Mouse (Mus musculus) mature B cell (primary cell): ENCODE results near the gene Olfr1428.
"Not testable (repeated sequence)": the region's sequence is repeated elsewhere in the genome, so short reads cannot be mapped to it uniquely, and the experiment has no call there.

Experiments used
- in situ Hi-C: fragments of 300-500 bp; cut with MboI; formaldehyde crosslinking; loops from 2 replicates; pipeline ENCODE4 v1.14.3; 2019

Olfr1428 gene

DNA sequence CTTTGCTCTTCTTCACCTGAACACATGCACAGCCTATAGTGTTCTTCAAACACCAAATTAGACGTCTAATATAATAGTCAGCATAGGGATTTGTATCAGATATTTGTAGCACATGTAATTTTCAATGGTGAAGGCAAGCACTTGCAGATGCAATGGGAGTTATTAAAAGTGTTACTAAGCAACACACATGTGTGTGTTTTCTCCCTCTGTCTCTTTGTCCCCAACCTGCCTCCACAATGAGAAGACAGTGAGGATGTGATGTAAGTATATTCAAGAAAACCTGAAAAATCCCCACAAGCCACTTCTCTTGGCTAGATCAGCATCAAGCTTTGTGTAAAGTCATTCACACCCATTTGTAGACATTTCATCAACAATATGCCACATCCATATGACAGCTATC is at the start of gene Olfr1428:
Olfr1428 (minus strand) TSS at position 101 of the 400 bp plus-strand sequence.
- in situ Hi-C loops, result no loop called here

DNA sequence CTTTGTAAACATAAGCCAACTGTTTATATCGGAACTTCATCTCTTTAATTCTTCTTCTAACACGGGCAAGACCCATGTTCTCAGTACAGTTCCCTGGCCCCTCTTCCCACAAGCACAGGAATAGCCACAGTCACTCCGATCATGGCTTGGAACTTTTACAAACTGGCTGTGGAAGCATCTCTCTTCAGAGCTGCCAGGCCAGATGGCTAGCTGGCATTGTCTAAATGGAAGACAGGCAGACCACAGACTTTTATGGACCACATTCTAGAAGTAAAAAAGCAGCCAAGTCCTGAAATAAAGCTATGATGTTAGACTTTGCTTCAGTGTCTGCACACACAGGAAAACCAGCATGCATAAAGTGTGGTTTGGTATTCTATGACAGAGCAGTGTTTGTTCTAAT is 29.8 kb upstream of the Olfr1428 start:
- in situ Hi-C loops, result no loop called here

DNA sequence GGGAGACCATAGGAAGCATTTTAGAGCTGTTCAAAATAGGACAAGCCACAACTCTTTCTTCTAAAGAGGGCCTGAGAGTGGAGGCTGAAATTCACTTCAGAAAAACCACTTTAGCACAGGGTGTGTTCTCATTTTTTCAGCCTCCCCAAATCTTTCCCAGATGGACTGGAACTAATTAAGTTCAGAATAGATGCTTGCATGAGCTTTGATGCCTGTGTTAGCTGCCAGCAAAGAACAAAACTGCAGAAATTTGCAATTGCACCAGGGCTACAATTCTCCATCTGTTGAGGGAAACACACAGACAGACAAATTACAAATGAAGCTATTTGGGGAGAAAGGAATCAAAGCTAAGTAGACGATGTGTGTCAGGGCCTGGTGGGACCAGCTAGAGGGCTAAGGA is 27.7 kb upstream of the Olfr1428 start:
- in situ Hi-C loops, result no loop called here

DNA sequence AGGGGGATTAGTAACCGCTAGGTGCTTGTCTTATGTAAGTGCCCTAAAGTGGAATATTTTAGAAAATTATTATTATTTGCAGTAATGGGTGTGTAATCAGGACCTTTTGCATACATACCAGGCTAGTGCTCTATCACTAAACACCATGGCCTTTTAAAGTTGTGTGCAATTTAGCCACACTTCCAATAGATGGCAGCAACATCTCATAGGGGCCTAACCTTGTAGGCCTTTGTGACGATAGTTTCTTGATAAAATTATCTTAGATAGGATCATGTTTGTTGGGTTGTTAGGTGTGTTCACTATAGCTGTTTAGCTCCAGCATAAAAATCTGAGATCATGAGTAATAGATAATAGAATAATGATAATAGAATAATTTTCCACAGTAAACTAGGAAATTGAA is 18.6 kb upstream of the Olfr1428 start:
- in situ Hi-C loops, result no loop called here

DNA sequence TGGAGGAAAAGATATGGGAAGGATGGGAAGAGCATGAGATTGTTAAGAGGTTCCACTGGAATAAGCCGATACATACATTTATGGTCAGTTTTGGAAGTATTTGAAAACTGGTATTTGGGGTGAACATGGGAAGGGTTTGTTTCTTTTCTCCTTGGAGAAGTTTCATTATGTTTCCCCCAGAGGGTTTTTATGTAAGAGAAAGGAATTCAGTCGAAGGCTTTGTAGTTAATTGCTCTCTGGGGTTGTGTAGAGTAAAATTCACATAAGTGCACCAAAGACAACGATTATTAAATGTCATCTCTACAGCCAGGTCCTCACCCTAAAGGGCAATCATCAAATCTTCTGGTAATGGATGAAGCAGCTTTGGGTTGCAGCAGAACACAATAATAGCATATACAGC is 7.4 kb upstream of the Olfr1428 start, which contains the start of gene Olfr76:
Olfr76 (minus strand) TSS at position 101 of the 400 bp plus-strand sequence.
- in situ Hi-C loops, result no loop called here

DNA sequence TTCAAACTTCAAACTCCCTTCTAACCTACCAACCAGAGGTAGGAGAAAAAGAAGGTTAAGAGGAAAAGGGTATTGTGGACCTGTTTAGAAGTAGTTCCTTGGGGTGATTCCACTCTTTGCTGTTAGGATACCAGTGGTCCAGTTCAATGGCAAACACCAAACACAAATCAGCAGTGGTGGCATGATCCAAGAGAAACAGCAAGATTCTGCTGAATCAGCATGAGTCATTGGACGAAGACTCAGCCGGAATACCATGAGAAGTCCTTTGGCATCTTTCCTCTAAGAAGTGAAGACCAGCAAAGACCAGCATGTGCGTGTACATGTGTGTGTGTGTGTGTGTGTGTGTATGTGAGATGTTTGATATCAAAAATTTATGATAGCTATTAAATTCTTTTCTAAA is 767 bp upstream of the Olfr1428 start:
- in situ Hi-C loops, result no loop called here

DNA sequence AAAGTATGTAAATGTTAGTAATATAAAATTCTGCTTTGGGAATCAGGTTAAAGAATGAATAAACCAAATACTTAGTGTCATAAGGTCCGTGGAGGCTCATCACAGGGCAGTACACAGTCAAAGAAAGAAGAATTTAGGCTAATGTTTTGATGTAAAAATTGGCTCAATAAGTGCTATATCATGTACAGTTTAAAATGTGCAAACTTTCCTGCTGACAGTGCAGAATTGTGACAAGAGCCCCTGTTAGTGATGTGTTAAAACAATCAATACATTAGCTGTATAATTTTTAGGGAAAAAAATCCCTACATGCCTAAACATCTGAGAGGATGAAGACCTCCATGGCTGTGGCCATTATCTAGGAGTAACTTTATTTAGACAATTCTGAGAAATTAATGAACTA is 1.9 kb downstream of the Olfr1428 start:
- in situ Hi-C loops, result no loop called here

DNA sequence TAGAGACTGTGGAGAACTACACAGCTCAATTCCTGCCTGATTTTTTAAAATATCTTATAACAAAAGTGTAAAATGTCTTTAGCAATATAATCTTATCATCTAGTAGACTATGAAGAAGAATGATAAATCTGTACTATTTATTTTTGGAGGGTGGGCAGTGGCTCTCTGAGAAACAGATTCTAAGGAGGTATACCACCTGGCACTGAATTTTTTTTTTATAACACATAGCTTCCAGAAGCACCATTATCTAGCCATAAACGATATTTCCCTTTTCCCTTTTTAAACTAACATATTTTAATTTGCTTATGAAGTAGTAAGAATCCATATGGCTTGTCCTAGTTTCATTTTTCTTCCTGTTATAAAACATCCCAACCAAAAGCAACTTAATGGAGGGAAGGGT is 11.2 kb downstream of the Olfr1428 start:
- in situ Hi-C loops, result no loop called here

DNA sequence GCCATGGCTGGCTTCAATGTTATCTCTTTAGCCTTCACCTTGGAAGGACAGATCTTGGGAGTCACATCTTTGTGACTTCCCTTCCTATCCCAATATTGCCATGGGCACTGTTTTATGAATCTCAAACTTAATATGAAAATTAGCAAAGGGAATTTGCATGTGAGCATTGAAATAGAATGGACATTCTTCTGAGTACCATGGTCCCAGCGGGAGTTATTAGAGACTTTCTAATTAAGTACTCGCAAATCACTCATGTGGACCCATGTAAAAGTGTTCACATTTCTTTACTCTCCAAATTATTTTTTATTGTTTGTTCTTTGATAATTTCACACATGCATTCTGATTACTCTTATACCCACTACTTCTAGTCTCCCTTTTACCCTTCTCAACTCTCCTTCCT is 12.5 kb downstream of the Olfr1428 start, which contains the start of gene Olfr1427:
Olfr1427 (minus strand) TSS at position 101 of the 400 bp plus-strand sequence.
- in situ Hi-C loops, result no loop called here

DNA sequence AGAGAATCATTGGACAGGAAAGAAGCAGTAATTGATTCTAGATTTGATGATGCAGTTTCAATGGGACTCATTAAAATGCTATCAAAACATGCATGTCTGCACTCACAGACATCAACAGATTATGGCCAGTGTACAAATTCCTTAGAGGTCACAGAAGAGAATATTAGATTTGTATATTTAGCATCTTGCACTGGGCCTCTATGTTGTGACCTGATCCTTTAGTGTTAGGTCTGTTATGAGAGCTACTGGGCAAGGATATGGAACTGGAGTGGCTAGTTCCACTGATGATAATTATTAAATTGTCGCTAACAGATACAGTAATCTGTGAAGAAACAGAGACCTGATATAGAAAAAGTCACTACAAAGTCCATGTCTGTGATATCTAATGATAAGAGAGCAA is 23.8 kb downstream of the Olfr1428 start, which contains the start of gene Olfr1426:
Olfr1426 (minus strand) TSS at position 101 of the 400 bp plus-strand sequence.
- in situ Hi-C loops, result no loop called here

DNA sequence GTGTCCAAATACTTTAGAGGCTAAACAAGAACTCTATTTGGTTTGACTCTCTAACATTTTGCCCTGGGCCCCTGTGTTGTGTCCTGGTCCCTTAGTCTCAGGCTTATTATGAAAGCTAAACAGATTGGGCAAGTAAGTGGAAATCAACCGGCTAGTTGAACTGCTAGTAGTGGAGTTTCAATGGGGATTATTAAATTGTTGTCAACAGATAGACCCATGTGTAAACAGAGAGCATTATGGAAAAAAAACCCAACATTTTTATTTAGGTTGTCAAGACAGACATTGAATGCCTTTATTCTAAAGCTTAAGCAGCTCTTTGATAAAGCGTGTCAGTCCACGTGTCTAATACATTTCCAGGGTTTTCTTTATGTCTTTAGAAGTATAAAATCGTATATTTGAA is 38.1 kb downstream of the Olfr1428 start, which contains the start of gene Olfr1425:
Olfr1425 (minus strand) TSS at position 101 of the 400 bp plus-strand sequence.
- in situ Hi-C loops, result not testable (repeated sequence)

DNA sequence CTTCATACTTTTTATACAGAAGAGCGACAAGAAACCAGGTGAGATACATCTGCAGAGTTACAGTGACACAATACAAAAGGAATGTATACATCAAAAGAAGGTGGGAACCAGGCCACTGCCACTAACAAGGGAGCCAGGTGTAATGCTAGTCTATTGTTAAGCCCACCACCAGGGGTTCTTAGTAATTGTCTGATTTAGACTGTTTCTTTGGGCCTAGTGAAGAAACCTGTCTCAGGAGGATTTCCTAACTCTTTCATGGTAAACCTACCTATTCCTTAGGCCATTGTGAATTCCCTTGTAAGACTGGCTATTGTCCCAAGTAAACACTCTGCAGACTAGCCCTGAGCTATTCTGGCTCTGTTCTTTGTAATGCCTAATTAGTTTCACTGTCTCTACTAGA is 46.2 kb downstream of the Olfr1428 start:
- in situ Hi-C loops, result not testable (repeated sequence)

DNA sequence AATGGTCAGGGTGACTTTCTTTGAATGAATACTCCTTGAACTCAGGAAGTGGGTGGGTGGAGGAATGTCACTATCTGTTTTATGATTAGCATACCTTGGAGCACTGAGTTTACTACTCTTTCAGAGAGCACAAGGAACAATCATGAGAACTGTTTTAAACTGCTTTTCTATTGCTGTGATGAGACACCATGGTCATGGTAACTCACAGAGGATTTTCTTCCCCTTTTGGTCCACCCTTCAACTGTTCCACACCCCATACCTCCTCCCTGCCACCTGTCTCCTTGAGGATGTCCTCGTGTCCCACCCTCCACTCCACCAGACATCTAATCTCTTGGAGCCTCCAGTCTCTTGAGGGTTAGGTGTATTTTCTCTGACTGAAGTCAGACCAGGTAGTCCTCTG is 47.9 kb downstream of the Olfr1428 start:
- in situ Hi-C loops, result not testable (repeated sequence)

DNA sequence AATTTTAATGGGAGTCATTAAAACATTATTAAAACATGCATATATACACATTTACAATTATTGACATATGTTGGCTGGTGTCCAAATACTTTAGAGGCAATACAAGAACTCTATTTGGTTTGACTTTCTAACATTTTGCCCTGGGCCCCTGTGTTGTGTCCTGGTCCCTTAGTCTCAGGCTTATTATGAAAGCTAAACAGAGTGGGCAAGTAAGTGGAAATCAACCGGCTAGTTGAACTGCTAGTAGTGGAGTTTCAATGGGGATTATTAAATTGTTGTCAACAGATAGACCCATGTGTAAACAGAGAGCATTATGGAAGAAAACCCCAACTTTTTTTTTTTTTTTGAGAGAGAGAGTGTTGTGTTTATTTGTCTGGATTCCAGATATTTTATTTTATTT is 53.1 kb downstream of the Olfr1428 start, which contains the start of gene Olfr1424:
Olfr1424 (minus strand) TSS at position 101 of the 400 bp plus-strand sequence.
- in situ Hi-C loops, result not testable (repeated sequence)
